Mouse (Mus musculus) kidney, adult 2 months (tissue): Measurements from ENCODE around the gene Sh3glb2.

ENCODE experiments used
- CTCF ChIP-seq: fragments of 200-500 bp; conservative IDR thresholded peaks from 2 replicates; pipeline ENCODE4 v1.5.1; 2011; ENCODE audit warnings: low read depth, mild to moderate bottlenecking, control low read depth, low read length, moderate library complexity, mixed read lengths; ENCODE audit not compliant: insufficient read depth, insufficient read length
- POLR2A ChIP-seq: fragments of 200-500 bp; IDR thresholded peaks from one replicate; pipeline ENCODE4 v1.6.1; 2011; ENCODE audit warnings: low read depth, low read length, control low read depth

DNA sequence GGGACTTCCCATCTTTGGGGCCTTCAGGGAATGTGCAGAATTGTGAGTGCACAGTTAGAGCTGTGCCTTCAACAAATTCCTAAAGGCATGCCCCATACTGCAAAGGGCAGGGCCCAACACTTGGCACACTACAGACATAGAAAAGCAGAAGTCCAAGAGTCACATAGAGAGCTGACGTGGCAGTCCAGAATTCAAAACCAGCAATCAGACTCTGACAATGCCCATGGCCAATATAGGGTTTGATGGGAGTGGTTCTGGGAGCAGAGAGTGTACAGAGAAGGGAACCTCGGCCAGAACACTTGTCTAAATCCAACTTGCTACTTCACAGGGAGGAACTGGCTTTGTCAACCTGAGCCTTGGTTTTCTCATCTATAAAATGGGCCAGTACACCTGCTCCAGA, 48.1 kb upstream of the Sh3glb2 start:
- TF ChIP-seq CTCF (no peak), POLR2A (no peak)
